Mouse (Mus musculus) heart, embryonic 15.5 days (tissue): ENCODE measurements around the gene Clmn. TPM values are rescaled to one million over a fixed set of nuclear protein-coding genes. Genes with fewer than 3 reads are reported as not detected.

ENCODE experiments used
- ATAC-seq: fragments of 200-750 bp; cut with Nextera tagmentation; replicated peaks from 2 replicates; pipeline ENCODE4 v1.8.0; 2017; ENCODE audit warnings: low read depth, moderate TSS enrichment; ENCODE audit not compliant: insufficient number of reproducible peaks, insufficient read depth, low FRiP score
- H3K27ac ChIP-seq: fragments of 300-500 bp; sonication (generic); 2 replicates; pipeline ENCODE4 v1.5.1; 2015; ENCODE audit warnings: mild to moderate bottlenecking, inconsistent platforms
- H3K27me3 ChIP-seq: fragments of 300-500 bp; sonication (generic); 2 replicates; pipeline ENCODE4 v1.6.1; 2015; ENCODE audit warnings: inconsistent platforms
- H3K36me3 ChIP-seq: fragments of 300-500 bp; sonication (generic); 2 replicates; pipeline ENCODE4 v1.6.1; 2015; ENCODE audit warnings: mild to moderate bottlenecking, inconsistent platforms
- H3K4me1 ChIP-seq: fragments of 300-500 bp; sonication (generic); replicated peaks from 2 replicates; pipeline ENCODE4 v1.6.1; 2015; ENCODE audit warnings: inconsistent platforms
- H3K4me2 ChIP-seq: fragments of 300-500 bp; sonication (generic); 2 replicates; pipeline ENCODE4 v1.6.1; 2015; ENCODE audit warnings: inconsistent platforms, mild to moderate bottlenecking, moderate library complexity
- H3K4me3 ChIP-seq: fragments of 300-500 bp; sonication (generic); 2 replicates; pipeline ENCODE4 v1.5.1; 2015; ENCODE audit warnings: mild to moderate bottlenecking, inconsistent platforms
- H3K9ac ChIP-seq: fragments of 300-500 bp; sonication (generic); 2 replicates; pipeline ENCODE4 v1.6.1; 2015; ENCODE audit warnings: mild to moderate bottlenecking, inconsistent platforms
- H3K9me3 ChIP-seq: fragments of 300-500 bp; sonication (generic); replicated peaks from 2 replicates; pipeline ENCODE4 v1.6.1; 2016; ENCODE audit warnings: inconsistent platforms
- WGBS: fragments of 180-500 bp; shearing (Covaris S2); methylation state at CpG from one replicate; pipeline ENCODE4 v1.1.7; 2015; ENCODE audit warnings: mixed read lengths; 5-methylcytosine and 5-hydroxymethylcytosine counted together
- polyA plus RNA-seq: library from polyadenylated mRNA; unstranded; fragments of >200 nt; fragmentation: Nextera tagmentation; extraction: Ambion mirVana; gene quantifications from 2 replicates; pipeline ENCODE4 v1.2.1, GENCODE M21; 2015

The Clmn gene
- polyA plus RNA-seq, 1 experiment from 2014 or later = 0.54 TPM

DNA sequence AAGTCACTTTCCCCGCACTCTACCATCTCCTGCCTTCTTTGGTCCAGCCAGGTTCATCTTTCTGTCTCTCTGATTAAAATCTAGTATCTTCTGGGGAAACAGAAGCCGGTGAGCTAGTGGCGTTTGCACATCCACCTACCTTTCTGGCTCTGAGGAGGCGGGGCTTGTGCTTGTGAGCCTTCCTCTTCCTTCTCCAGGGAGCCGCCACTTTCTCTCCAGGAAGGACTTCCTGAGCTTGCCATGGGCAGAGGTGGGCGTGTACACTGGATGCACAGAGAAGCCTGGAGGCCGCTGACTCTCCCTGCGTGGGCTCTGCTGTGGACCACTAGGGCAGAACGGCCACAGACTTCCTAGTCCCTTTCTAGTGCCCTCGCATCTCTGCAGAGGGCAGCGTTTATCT, 34.3 kb upstream of the Clmn start:
- H3K4me2 ChIP-seq = no peak overlapping the region
- H3K4me3 ChIP-seq = no peak overlapping the region
- H3K36me3 ChIP-seq = no peaks in the 10 kb centered on the region
- 57% methylated on average over 11 of the region's 11 CpGs for WGBS
- ATAC-seq = no peak
- H3K9me3 ChIP-seq = no peaks in the 10 kb centered on the region
- peaks cover 15% of the 10 kb centered on the region for H3K4me1 ChIP-seq
- no peak overlapping the region for H3K9ac ChIP-seq
- no peak overlapping the region for H3K27ac ChIP-seq
- no peaks in the 10 kb centered on the region for H3K27me3 ChIP-seq

DNA sequence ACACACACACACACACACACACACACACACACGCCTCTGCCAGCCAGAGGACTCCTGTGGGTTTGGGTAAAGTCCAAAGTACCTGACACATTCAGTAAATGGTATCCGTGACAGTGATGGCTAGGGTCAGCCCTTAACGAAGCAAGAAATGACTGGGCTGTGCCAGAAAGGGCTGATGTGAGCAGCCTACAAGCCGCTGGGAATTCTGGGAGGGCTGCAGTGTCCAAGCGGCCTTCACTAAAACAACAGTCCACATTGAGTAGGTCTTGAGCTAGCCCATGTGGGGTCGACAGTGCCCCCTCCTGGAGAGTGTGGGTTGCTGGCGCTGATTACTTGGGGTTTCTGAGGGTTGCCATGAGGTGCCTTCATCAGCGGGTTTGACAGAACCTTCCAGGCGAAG, 33.8 kb upstream of the Clmn start:
- 70% methylated on average over 9 of the region's 9 CpGs for WGBS
- ATAC-seq = no peak
- H3K4me3 ChIP-seq = no peak overlapping the region

GRCm38 (mm10) chr12:104897051-104897618, 32.3 kb upstream of the Clmn start:
- peak; percentile 42 for ATAC-seq
- no peak overlapping the region for H3K4me3 ChIP-seq
- H3K36me3 ChIP-seq = no peaks in the 10 kb centered on the region
- WGBS = 58% methylated on average over 8 of the region's 8 CpGs
- peaks cover 15% of the 10 kb centered on the region for H3K4me1 ChIP-seq
- no peaks in the 10 kb centered on the region for H3K27me3 ChIP-seq
- H3K9me3 ChIP-seq = no peaks in the 10 kb centered on the region
- no peak overlapping the region; the same call in 1 of the 2 replicates for H3K27ac ChIP-seq
- no peak overlapping the region for H3K9ac ChIP-seq
- no peak overlapping the region for H3K4me2 ChIP-seq

More for the DNA sequence above, 33.8 kb upstream of the Clmn start:
- Histone ChIP-seq H3K27ac (no peak overlapping the region), H3K36me3 (no peaks in the 10 kb centered on the region), H3K4me2 (no peak overlapping the region), H3K9me3 (no peaks in the 10 kb centered on the region), H3K9ac (no peak overlapping the region), H3K27me3 (no peaks in the 10 kb centered on the region), H3K4me1 (peaks cover 15% of the 10 kb centered on the region)

DNA sequence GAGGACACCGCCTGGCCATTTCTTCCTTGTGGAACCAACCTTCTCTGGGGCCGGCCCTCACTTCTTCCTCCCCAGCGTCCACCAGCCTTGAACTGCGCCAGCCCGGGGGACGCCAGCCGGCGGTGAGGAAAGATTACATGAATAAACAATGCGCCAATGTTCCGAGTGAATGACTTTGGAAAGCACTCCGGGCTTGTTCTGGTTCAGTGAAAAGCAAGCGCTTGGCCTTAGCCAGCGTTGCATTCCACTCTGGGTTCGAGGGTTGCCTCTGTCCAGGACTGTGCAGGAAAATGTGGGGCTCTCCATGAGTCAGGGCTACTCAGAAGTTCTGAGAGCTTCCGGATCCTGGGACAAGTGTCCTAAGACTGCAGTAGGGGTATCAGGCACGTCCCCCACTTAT, 31.8 kb upstream of the Clmn start:
- H3K9me3 ChIP-seq = no peaks in the 10 kb centered on the region; the same call in 1 of the 2 replicates
- no peak overlapping the region for H3K9ac ChIP-seq
- peaks cover 15% of the 10 kb centered on the region for H3K4me1 ChIP-seq
- H3K4me2 ChIP-seq = no peak overlapping the region
- H3K27ac ChIP-seq = no peak overlapping the region; the same call in 1 of the 2 replicates
- no peaks in the 10 kb centered on the region for H3K27me3 ChIP-seq
- H3K4me3 ChIP-seq = no peak overlapping the region
- 63% methylated on average over 16 of the region's 16 CpGs for WGBS
- H3K36me3 ChIP-seq = no peaks in the 10 kb centered on the region
- ATAC-seq = peak; percentile 9; the same call in 1 of the 2 replicates

DNA sequence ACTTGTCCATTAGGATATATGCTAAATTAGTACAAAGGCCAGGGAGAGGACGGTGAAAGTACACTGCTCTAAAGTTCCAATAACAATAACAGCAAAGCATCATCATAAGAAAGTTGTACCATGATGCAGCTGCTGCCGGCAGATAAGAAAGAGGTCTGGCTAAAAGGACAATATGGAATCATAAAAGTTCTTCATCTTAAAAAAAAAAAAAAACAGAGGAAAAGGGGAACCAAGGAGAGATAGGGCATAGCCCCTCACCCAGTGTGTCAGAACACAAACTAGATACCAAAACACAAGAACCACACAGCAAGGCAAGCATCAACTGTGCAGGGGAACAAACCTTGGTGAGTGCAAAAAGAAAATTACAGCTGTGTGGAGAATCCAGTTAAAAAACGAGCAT, 27.4 kb upstream of the Clmn start:
- H3K9me3 ChIP-seq = no peaks in the 10 kb centered on the region; the same call in 1 of the 2 replicates
- peaks cover 6% of the 10 kb centered on the region for H3K4me1 ChIP-seq
- H3K4me2 ChIP-seq = no peak overlapping the region
- no peak overlapping the region for H3K9ac ChIP-seq
- no peak overlapping the region for H3K27ac ChIP-seq
- 89% methylated on average over 3 of the region's 3 CpGs for WGBS
- H3K36me3 ChIP-seq = no peaks in the 10 kb centered on the region
- ATAC-seq = no peak
- no peak overlapping the region for H3K4me3 ChIP-seq
- no peaks in the 10 kb centered on the region for H3K27me3 ChIP-seq

DNA sequence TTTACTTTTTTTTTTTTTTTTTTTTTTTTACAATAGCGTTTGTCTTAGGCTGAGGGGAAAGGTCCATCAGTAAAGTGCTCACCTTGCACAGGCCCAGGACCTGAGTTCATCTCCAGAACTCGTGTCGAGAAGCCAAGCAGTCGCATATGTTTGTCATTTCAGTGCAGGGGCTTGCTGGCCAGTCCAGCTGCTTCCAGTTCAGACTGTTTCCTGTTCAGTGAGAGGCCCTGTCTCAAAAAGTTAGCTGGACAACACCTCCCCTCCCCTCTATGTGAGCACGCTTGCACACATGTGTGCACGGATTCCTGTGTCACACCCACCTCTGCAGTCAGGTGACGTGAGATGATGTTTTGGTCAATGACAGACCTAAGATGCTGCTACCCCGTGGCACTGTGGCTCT, 25.2 kb upstream of the Clmn start:
- H3K4me2 ChIP-seq = no peak overlapping the region
- H3K4me1 ChIP-seq = no peaks in the 10 kb centered on the region
- no peak overlapping the region for H3K4me3 ChIP-seq
- H3K27me3 ChIP-seq = no peaks in the 10 kb centered on the region
- WGBS = 86% methylated on average over 8 of the region's 8 CpGs
- H3K36me3 ChIP-seq = no peaks in the 10 kb centered on the region
- no peak overlapping the region for H3K9ac ChIP-seq
- H3K27ac ChIP-seq = no peak overlapping the region
- no peak for ATAC-seq
- H3K9me3 ChIP-seq = no peaks in the 10 kb centered on the region; the same call in 1 of the 2 replicates

GRCm38 (mm10) chr12:104886104-104886503, 21.2 kb upstream of the Clmn start:
- Histone ChIP-seq H3K4me2 (no peak overlapping the region), H3K36me3 (no peaks in the 10 kb centered on the region), H3K4me1 (no peaks in the 10 kb centered on the region), H3K9me3 (no peaks in the 10 kb centered on the region), H3K4me3 (no peak overlapping the region), H3K27me3 (no peaks in the 10 kb centered on the region), H3K27ac (no peak overlapping the region), H3K9ac (no peak overlapping the region)
- 71% methylated on average over 7 of the region's 7 CpGs for WGBS
- ATAC-seq = no peak

GRCm38 (mm10) chr12:104882533-104882932, 17.7 kb upstream of the Clmn start:
- Histone ChIP-seq H3K4me2 (no peak overlapping the region), H3K27me3 (no peaks in the 10 kb centered on the region), H3K4me1 (no peaks in the 10 kb centered on the region), H3K36me3 (no peaks in the 10 kb centered on the region), H3K9me3 (no peaks in the 10 kb centered on the region), H3K27ac (no peak overlapping the region), H3K4me3 (no peak overlapping the region), H3K9ac (no peak overlapping the region)
- WGBS = 59% methylated on average over 5 of the region's 5 CpGs
- ATAC-seq = no peak

DNA sequence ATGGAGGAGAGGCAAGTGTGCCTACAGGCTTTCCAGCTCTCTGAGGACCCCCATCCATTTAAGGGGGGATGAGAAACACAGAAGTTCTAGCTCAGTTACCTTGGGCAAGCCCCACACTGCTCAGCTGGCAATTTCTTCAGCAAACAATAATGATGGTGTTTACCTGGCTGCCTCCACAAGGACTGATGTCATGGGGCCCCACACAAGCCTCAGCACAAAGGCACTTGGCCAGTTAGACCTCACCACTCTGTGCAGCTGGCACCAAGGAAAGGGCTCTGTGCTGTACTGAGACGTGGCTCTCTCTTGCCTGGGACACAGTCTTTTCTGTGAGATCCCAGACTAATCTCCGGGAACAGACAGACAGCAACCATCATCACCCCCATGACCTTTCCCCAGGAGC, 17.2 kb upstream of the Clmn start:
- Histone ChIP-seq H3K4me3 (no peak overlapping the region), H3K4me2 (no peak overlapping the region), H3K27ac (no peak overlapping the region), H3K9me3 (no peaks in the 10 kb centered on the region), H3K36me3 (no peaks in the 10 kb centered on the region), H3K27me3 (no peaks in the 10 kb centered on the region), H3K4me1 (no peaks in the 10 kb centered on the region), H3K9ac (no peak overlapping the region)
- no peak for ATAC-seq
- 32% methylated on average over 2 of the region's 2 CpGs for WGBS

GRCm38 (mm10) chr12:104881518-104882060, 16.7 kb upstream of the Clmn start:
- WGBS = 78% methylated on average over 4 of the region's 4 CpGs
- Histone ChIP-seq H3K9ac (no peak overlapping the region), H3K27ac (no peak overlapping the region), H3K4me3 (no peak overlapping the region), H3K9me3 (no peaks in the 10 kb centered on the region), H3K36me3 (no peaks in the 10 kb centered on the region), H3K4me2 (no peak overlapping the region), H3K27me3 (no peaks in the 10 kb centered on the region), H3K4me1 (no peaks in the 10 kb centered on the region)
- ATAC-seq = no peak

- H3K36me3 ChIP-seq = no peaks in the 10 kb centered on the region
- 77% methylated on average over 12 of the region's 12 CpGs for WGBS
- H3K4me3 ChIP-seq = no peak overlapping the region
- 0 out of 2 replicates have a peak, but pooled peaks cover 3% of the 10 kb centered on the region for H3K27me3 ChIP-seq
- H3K4me2 ChIP-seq = no peak overlapping the region
- no peak overlapping the region for H3K9ac ChIP-seq
- ATAC-seq = no peak
- H3K9me3 ChIP-seq = no peaks in the 10 kb centered on the region
- no peak overlapping the region for H3K27ac ChIP-seq
- H3K4me1 ChIP-seq = no peaks in the 10 kb centered on the region
These were observed 15.5 kb upstream of the Clmn start for GRCm38 (mm10) chr12:104880367-104880766.

DNA sequence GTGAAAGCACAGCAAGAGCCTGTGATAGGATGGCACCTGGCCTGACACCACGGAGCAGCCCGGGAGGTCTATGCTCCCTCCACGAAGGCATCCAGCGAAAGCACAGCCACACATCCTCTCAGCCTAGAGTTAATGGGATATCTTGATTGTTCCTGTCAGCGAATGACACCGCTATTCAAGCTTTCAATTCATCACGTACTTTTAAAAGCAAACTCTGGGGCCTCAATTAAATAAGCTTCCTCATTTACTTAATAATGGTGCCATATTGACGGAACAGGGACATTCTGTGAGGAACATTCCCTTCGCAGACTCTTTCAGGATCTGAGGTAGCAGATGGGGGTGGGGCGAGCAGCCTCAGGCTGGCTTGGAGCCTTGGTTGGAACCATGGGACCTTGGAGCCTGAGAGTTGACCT, 14.7 kb upstream of the Clmn start:
- H3K36me3 ChIP-seq = no peaks in the 10 kb centered on the region
- no peaks in the 10 kb centered on the region for H3K4me1 ChIP-seq
- H3K27me3 ChIP-seq = 0 out of 2 replicates have a peak, but pooled peaks cover 3% of the 10 kb centered on the region
- H3K9ac ChIP-seq = no peak overlapping the region
- no peaks in the 10 kb centered on the region for H3K9me3 ChIP-seq
- no peak overlapping the region for H3K4me2 ChIP-seq
- no peak overlapping the region for H3K4me3 ChIP-seq
- no peak for ATAC-seq
- WGBS = 64% methylated on average over 10 of the region's 10 CpGs
- no peak overlapping the region for H3K27ac ChIP-seq
